Mouse (Mus musculus) ES-E14 (cell line): ENCODE measurements around the gene Setd4.

ENCODE experiments used
- CHD2 ChIP-seq: IDR thresholded peaks from 2 replicates; pipeline ENCODE4 v1.6.1; 2014; ENCODE audit warnings: mild to moderate bottlenecking, low read depth, low read length, inconsistent platforms
- MAFK ChIP-seq: IDR thresholded peaks from 2 replicates; pipeline ENCODE4 v1.6.1; 2014; ENCODE audit warnings: mild to moderate bottlenecking, low read depth, low read length, inconsistent platforms; ENCODE audit not compliant: insufficient read depth
- ZC3H11A ChIP-seq: IDR thresholded peaks from 2 replicates; pipeline ENCODE4 v1.6.1; 2012; ENCODE audit warnings: low read depth, mild to moderate bottlenecking, inconsistent platforms, low read length, borderline replicate concordance
- ZNF384 ChIP-seq: IDR thresholded peaks from 2 replicates; pipeline ENCODE4 v1.6.1; 2012; ENCODE audit warnings: low read depth, low read length, inconsistent platforms

DNA sequence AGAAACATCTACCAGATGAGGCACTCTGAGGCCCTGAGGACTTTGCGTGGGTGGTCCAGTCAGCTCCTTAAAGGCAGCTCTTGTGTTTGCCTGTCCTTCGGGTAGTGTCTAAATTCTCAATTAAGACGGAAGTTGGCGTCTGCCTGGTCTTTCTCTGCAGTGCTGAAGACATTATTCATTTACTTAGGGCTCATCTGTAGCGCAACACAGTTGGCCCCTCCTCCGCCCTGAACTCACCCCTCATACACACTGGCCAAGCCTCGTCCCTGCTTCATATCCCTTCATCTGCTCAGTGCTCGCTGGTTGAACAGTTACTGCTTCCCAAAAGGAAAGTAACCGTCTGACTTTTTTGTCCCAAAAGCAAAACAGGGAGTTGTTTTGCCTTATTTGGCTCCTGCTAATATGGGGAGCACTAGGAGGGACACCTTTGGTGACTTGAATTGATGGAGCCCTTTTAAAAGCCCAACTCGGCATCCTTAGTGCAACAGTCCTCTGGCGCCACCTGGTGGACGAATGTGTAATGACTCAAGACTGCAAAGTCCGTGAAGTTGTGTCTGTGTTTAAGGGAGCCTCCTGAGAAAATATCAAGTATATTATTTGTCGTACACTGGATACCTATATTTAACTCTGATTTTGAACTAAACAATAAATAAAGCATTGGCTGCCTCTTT, 27.3 kb downstream of the Setd4 start:
- TF ChIP-seq ZNF384 (no peak), MAFK (no peak), CHD2 (no peak), ZC3H11A (peak; percentile 80)
